Mouse (Mus musculus) embryonic fibroblast, embryonic 13.5 days (primary cell): ENCODE measurements around the gene Tmem100. TPM values are rescaled to one million over a fixed set of nuclear protein-coding genes. Genes with fewer than 3 reads are reported as not detected.

ENCODE experiments used
- H3K27ac ChIP-seq: 2 replicates; pipeline ENCODE4 v1.5.1; 2012; ENCODE audit warnings: low read length, control low read depth, inconsistent platforms; ENCODE audit not compliant: insufficient read depth
- H3K4me1 ChIP-seq: 2 replicates; pipeline ENCODE4 v1.6.1; 2011; ENCODE audit warnings: low read length; ENCODE audit not compliant: control insufficient read depth, insufficient read depth
- H3K4me3 ChIP-seq: 2 replicates; pipeline ENCODE4 v1.5.1; 2011; ENCODE audit warnings: mild to moderate bottlenecking, control low read depth, low read length; ENCODE audit not compliant: insufficient read depth
- CTCF ChIP-seq: IDR thresholded peaks from 2 replicates; pipeline ENCODE4 v1.5.1; 2011; ENCODE audit warnings: mild to moderate bottlenecking, control low read depth, low read length, moderate library complexity, borderline replicate concordance; ENCODE audit not compliant: insufficient read depth
- POLR2A ChIP-seq: IDR thresholded peaks from 2 replicates; pipeline ENCODE4 v1.6.1; 2011; ENCODE audit warnings: low read depth, mild to moderate bottlenecking, control low read depth, low read length, moderate library complexity
- polyA plus RNA-seq: library from polyadenylated mRNA; stranded (reverse); fragments of >200 nt; gene quantifications from 2 replicates; pipeline ENCODE4 v1.2.4, GENCODE M21; 2011; ENCODE audit warnings: low read depth; ENCODE audit not compliant: missing spikeins, insufficient read length

Gene Tmem100
- polyA plus RNA-seq, 1 experiment: 6.4 TPM

- no peak for TF ChIP-seq CTCF
- TF ChIP-seq POLR2A: no peak
- no peak overlapping the region for H3K27ac ChIP-seq
- H3K4me1 ChIP-seq: no peaks in the 10 kb centered on the region
- H3K4me3 ChIP-seq: no peak overlapping the region
Observed at GRCm38 (mm10) chr11:90081820-90082596, 51.9 kb downstream of the Tmem100 start.

DNA sequence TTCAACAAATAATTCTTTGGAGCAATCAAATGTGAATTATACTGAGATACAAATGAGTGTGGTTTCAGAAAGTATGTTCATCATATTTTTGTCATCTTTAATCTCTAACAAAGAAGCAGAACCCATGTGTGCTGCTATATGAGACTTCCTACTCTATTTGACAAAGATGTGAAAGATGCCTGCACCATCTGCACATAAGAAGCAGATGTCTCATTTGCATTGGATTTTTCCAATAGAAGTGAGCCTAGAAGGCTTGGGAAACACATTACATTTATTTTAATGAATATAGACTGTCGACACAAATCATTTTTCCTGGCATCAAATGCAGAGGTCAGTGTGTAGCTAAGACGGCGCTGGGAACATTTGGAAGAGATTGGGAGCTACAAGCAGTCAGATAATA is 52.9 kb downstream of the Tmem100 start:
- H3K27ac ChIP-seq: no peak overlapping the region
- H3K4me3 ChIP-seq: no peak overlapping the region
- H3K4me1 ChIP-seq: no peaks in the 10 kb centered on the region
- TF ChIP-seq POLR2A (no peak), CTCF (no peak)

GRCm38 (mm10) chr11:90084166-90084565 is 54.0 kb downstream of the Tmem100 start:
- TF ChIP-seq POLR2A: no peak
- TF ChIP-seq CTCF: no peak

More at GRCm38 (mm10) chr11:90084166-90084565, 54.0 kb downstream of the Tmem100 start:
- Histone ChIP-seq H3K27ac (no peak overlapping the region), H3K4me3 (no peak overlapping the region), H3K4me1 (no peaks in the 10 kb centered on the region)

Other genes starting within 250 kb of the Tmem100 start
- 3.8 and 4.1 TPM in 2 replicates for gene Pctp, start 27.5 kb upstream of the Tmem100 start, polyA plus RNA-seq
- gene Gm45716, start 157.3 kb downstream of the Tmem100 start, polyA plus RNA-seq: 0.68 and 2.5 TPM in 2 replicates
- 43.4 and 75.6 TPM in 2 replicates for gene Mmd, start 219.1 kb downstream of the Tmem100 start, polyA plus RNA-seq